Mouse (Mus musculus): ENCODE measurements around the gene Jarid2.
"Not testable (repeated sequence)": the region's sequence is repeated elsewhere in the genome, so short reads cannot be mapped to it uniquely, and the experiment has no call there.

- not testable (repeated sequence) for TF ChIP-seq REST (IDR thresholded peaks at IDR 0.05; ENCODE audit: insufficient read depth, insufficient read length); POLR2A (IDR thresholded peaks at IDR 0.05; ENCODE audit: insufficient read length, low read depth); E2F4 (IDR thresholded peaks at IDR 0.05; ENCODE audit: insufficient read depth); POLR2AphosphoS2 (IDR thresholded peaks at IDR 0.05; ENCODE audit: insufficient read length, low read depth); CEBPB (IDR thresholded peaks at IDR 0.05; ENCODE audit: insufficient read depth, poor library complexity, severe bottlenecking)
Measured at GRCm38 (mm10) chr13:44718465-44718864, 10.8 kb upstream of the Jarid2 start.
